Mouse (Mus musculus): ENCODE results near the gene Dbx1.
A peak's percentile ranks its signal among the peaks of the same experiment; 100 is the strongest.

Dbx1 gene

DNA sequence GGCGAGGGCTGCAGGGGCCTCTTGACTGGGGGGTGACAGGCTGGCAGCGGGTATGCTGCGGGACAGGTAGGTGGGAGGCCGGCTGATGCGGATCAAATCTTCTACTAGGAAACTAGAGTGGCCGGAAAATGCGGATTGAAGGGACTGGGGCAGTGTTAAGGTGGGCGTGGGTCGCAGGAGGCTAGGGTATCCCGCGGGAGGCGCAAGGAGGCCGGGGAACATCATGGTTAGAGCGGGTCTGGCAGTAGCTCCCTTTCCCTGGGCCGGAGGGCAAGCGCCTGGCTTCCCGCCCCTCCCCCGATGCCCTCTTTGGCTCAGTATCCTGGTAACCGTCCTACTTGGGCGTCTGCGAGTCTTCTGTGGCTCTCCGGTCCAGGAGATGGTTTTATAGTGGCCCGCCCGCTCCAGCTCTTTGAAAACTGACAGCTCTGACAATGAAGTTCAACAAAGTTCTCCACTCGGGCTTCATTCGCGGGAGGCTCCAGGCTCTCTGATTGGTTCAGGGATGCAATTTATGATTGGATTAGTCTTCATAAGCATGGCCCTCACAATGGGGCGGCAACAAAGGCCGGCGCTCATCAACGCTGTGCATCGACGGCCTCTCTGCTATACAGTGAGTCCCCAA is at the start of gene Dbx1:
Gene Dbx1 (minus strand): TSS at position 359 of the 625 bp plus-strand sequence.
- peak; percentile 13 for DNase-seq (ENCODE audit: low read depth)

DNA sequence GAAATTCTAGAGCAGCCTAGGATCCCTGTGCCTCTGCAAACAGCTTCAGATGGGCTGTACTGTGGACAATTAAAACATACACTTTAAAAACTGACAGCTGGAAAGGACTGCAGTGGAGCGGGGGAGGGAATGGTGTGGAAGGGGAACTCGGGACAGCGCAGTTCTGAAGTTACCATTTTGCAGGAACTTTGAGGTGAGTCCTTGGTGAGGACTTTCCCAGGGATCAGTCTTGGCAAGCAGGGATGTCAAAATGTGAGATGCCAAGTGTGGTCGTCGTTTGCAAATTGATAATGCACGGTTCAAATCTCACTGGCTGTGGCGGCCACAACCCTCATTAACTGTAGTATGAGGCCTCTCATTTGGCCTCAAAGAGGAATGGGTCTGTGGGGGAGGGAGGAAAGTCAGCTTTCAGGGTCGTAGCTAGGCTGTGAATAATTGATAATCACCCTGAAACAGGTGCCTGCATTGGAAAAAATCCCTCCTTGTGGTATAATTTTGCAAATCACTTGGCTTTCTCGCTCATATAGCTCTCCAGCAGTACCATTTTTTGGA is 42.3 kb upstream of the Dbx1 start:
- no peak for DNase-seq (ENCODE audit: low read depth)

DNA sequence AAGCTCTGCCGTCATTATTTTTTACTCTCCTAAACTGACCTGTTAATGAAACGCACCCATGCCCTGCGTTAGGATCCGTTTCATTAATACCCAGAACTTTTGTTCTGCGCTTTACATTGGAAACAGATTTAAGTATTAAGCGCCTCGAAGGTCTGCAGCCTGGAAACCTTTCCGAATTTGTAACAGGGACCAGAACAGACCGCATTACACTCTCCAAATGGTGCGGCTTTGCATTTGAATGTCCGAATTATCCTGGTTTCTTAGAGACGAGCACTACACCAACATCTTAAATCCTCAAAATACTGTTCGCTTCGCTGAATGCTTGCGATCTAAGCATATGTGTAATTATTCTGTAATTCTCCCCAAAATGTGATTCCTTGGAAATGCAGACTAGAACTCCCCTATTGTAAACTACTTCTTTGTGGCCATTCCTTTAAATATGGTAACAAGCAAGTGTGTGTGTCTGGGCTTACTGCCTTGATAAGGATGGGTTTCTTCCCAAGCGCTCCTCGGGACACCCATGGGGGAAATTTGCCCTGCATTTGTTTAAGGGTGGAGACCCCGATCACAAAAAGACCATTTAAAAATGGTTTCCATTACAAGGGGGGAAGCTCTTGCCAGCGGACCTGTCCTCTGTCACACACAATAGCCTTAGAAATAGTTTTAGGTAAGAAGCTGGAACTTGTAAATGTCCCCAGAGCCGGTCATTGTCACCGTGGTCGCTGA is 41.6 kb upstream of the Dbx1 start:
- DNase-seq (ENCODE audit: low read depth): no peak

DNA sequence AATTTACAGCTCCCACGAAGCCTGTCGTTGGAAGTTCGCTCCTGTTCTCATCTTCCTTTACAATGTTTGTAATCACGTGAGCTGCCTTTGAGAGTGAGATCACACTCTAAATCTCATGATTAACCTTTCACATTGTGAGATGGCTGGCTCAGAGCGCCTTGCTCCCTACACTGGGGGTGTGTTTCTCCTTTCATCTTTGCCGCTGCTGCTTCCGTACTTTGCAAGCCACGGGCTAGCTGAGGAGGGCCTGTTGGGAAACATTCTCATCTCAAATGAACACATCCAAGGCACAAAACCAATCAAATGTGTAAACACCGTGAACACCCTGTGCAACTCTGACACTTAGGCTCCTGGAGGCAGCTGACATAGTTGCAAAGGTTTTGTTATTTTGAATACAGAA is 40.5 kb upstream of the Dbx1 start:
- no peak for DNase-seq (ENCODE audit: low read depth)

DNA sequence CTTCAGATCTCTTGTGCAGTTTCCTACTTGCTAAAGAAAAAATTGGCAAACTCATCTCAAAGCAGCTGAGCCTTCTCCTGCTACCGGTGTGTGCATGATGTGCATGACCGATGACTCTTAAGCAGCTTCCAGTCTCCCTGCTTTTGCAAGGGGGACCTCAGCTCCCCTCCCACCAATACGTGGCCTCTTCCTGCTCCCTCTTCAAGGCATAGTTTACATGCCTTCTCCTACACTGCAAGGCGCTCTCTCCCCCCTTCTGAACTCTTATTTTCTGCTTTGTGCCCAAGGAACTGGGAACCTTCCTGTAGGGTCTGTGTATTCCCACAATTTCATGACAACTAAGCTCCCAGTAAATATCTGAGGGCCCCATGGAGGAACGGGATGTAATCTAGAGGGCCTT is 40.0 kb upstream of the Dbx1 start:
- DNase-seq (ENCODE audit: low read depth): no peak

DNA sequence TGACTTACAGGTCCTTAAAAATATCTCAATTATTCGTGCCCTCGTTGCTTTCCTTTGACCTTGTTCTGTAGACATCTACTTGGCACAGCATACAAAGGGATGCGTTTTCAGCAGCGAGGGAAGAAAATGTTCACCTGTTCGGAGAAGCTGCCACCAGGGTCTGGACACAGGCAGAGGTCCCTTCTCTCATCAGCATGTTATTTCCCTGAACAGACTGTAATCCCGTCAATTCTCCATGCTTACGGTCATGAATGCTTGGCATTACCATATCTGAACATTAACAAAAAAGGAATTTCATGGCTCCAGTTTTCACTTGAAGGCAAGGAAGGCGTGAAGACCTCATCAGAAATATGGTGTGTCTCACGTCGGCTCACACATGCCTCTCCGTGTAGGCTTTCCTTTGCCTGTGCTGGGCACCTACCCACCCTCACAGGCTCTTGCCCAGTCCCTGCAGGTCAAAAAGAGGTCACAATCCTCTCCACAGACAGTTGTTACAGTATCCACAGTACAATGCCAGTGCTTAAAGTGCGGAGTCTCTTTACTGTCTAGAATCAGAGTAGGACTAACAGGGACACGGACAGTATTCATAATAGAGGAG is 31.7 kb upstream of the Dbx1 start:
- no peak for DNase-seq (ENCODE audit: low read depth)

DNA sequence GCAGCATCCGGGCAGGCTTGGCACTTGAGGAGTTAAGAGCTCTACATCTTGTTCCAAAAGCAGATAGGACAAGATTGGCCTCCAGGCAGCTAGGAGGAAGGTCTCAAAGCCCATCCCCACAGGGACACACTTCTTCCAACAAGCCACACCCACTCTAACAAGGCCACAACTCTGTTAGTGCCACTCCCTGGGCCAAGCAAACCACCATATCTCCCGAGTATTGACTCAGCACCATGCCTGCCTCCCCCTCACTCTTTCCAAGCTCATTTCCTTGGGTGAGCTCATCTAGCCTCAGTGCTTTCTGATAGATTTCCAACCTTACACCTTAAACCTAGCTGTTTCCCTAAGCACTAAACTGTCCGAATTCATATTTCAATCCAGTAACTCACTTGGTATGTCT is 26.9 kb upstream of the Dbx1 start:
- no peak for DNase-seq (ENCODE audit: low read depth)

DNA sequence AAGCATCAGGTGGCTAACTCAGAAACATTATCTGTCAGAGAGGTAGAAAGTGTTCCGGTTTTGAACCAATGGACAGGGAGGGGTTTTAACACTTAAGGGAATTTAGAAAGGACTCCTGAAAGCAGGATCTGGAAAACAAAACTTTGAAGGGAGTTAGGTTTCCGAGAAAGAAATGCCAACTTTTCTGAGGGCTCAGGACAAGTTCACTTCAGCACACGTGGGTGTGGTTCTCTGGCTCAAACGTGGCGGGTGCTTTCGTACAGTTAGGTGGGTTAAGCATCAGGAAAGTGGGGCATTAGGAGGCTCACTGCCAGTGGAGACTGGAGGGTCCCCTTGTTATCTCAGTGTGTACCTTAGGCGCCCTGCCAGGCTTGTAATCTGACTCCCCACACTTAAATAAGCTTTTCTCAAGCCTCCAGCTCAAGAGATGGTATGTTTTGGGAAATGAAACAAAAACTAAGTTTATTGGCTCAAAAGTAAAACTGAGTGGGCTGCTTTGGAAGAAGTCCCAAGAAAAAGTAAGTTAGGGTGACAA is 25.9 kb upstream of the Dbx1 start:
- DNase-seq (ENCODE audit: low read depth): no peak

DNA sequence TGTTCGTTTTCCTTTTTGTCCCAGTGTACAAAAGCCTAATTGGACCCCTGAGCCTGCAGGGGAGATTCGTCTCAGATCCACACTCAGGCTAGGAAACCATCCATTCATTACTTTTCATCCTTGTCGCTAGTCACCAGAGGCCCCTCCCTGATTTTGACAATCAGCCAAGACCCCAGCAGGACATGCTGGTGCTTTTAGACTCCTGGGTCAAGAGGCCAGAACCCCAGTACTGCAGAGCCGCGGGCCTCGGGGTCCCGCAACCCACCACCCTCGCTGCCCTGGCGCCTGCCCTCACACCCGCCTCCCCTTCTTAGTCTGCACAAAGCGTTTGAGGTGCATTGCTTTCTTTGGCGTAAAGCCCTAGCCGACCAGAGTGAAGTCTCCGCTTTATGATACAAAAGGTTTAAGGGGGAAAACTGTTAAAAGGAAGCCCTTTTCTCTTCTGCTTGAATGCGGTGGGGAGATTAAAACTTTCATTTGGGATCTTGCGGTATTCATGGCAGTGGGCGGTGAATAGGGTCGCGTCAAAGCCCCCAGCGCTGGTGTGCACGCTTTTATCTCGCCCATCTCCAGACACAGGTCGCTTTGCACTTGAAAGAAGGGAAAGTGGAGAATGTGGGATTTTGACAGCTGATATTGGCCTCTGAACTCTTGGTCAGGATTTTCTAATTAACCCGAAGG is 25.3 kb upstream of the Dbx1 start:
- no peak for DNase-seq (ENCODE audit: low read depth)

DNA sequence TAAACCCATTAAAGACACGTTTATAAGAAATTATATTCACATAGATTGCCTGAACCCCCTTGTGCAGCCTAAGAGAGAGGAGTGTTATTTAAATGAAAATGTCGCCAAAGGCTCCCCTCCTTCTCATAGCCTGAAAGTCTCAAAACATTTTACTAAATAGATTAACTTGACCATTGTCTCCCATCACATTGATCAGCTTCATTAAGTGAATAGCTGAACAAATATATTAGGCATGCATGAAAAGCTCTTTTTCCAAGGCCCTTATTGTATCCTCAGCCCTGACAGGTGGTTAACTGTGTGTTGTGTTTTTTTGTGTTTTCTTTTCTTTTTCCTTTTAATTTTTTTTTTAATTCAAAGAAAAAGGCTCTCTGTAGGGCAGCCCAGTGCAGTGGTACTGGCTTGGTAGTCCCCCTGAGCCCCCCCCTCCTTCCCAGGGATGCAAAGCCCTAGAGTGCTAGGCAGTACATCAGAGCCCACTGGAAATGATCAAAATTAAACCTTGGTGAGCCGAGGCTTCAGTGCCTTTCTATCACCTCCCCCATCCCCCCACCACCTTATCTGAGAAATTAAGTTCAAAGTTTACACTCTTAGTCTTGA is 4.2 kb upstream of the Dbx1 start:
- DNase-seq (ENCODE audit: low read depth): no peak

DNA sequence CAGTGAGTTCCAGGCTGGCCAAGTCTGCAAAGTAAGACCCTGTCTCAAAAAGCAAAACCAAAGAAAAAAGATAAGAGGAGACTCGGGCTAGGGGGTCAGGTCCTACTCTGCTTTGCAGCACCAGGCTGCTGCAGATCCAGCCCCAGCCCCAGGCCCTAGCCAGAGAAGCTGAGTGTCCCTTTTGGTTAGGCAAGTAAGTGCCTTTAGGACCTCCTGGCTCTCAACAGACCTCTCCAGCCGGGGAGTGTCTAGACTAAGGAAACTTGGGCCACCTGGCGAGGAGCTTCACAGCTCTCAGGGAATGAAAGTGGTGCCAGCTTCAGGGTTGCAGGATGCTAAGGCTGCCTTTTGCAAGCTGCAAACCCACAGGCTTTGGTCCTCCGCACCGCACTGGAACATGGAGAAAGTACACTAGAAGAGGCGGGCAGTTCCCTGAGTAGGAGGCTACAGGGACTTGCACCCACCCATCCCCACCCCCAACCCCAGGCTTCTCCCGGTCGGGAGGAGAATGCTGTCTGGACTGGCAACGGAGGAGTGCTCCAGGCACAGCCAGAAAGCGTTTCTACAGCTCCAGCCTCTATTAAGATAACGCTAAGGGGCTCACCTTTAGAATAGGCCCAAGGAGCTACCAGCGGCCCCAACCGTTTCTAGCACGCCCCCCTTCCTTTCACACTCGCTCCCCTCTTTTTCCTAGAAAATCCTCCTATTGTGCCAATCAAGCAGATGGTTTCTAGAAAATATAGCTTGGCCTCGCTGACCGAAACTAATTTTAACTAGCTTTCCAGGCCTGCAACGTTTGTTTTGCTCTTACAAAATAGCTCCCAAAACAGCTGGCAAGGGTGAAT is 3.4 kb upstream of the Dbx1 start:
- DNase-seq (ENCODE audit: low read depth): no peak

DNA sequence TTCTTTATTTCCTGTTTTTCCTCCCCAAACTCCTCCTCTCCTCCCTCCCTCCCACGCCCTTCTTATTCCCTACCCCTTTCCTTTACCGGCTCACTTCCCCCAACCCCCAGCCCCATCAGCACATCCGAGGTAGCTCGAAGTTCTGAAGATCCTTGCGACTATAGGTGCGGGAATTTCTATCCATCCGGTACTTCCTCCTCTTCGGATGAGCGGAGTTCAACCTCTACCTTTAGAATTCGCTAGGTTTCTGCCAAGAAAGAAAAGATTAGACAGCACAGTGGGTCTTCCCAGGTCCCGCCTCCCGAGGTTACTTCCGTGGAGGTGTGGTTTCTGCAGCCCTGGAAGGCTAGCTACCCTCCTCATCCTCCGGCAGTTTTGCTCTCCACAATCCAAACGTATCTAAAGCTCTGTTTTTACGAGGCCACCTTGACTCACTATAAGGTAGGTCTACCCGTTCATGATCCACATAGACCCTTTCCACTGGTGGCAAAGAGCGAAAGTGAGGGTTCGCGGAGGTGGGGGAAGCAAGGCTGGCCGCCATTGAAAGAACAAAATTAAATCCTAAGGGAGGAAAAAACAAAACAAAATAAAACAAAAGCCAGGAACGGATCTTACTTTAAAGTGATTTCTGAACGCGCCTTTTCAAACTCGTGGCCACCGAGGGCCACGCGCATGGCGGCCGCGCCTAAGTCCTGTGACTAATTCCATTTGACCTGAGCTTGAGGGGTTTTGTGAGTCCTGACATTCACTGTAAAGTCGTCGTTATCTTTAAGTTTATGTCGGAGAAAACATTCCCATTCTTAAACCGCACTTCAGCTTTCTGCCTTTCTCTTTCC is 2.5 kb upstream of the Dbx1 start:
- DNase-seq (ENCODE audit: low read depth): no peak

DNA sequence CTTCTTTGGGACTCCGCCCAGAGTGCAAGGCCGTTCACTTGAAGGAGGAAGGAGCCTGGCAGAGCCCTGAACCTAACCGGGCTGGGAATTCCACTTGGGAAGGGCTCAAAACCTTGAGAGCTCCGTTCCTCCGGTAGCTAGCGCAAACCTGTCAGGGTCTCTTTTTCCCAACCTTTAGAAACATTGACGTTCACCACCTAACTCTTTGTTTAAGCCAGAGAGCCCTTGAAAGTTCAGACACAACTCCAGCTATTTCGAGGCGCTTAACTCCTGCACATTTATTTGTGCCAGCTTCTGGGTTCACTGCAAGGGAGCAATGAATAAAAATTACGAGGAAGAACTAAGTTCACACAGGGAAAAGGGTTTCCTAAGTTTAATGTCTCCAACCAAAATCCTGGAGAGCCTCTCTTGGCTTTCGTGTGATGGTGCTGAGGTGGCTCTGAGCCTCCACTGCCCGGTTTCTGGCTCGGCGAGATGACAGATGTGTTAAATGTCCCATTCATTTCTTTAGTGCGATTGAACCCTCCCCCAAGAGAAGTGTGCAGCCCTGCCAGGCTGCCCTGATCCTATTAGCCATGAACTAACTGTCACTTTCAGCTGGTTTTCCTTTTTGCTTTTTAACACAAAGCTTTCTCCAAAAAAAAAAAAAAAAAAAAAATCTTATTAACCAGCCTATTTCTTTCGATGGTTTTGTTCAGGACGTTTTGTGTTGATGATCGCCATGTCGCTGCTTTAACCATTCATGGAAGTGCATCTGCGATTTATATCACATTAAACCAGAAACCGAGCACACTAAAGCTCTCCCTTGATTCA is 1.4 kb upstream of the Dbx1 start:
- peak; percentile 15 for DNase-seq (ENCODE audit: low read depth)

DNA sequence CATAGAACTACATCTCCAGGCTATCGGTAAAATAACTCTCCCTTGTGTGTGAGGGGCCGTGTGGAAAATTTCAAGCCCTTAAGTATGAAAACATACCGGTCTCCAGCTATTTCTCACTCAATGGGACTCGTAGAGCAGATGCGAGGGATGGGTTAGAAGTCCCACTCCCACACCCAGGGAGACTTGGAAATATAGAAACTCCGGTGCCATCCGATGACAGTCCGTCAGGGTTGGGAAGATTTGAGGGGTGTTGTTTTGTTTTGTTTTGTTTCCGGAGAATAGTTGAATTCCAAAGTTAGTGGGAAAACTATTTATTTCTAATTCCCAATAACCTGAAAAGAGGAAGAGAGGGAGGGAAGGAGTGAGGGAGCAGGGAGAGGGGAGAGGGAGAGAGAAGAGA is 632 bp upstream of the Dbx1 start:
- DNase-seq (ENCODE audit: low read depth): no peak

DNA sequence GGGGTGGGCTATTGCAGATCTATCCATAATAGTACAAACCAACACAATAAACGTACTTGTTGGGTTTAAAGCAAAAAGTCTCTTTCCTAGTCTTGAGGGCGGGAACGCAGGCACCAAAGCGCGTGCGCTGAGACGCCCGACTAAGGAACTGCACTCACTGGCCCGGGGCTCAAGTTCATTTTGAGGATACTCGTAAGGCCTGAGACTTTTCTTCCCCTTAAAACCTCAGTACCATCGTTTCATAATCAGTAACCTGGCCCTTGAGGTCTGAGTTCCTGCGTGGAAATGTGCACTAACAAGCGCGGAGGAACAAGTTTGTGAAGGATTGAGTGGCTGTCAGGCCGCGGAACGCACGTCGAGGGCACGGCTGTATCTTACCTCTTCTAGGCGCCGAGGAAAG is 678 bp downstream of the Dbx1 start:
- peak; percentile 37 for DNase-seq (ENCODE audit: low read depth)

DNA sequence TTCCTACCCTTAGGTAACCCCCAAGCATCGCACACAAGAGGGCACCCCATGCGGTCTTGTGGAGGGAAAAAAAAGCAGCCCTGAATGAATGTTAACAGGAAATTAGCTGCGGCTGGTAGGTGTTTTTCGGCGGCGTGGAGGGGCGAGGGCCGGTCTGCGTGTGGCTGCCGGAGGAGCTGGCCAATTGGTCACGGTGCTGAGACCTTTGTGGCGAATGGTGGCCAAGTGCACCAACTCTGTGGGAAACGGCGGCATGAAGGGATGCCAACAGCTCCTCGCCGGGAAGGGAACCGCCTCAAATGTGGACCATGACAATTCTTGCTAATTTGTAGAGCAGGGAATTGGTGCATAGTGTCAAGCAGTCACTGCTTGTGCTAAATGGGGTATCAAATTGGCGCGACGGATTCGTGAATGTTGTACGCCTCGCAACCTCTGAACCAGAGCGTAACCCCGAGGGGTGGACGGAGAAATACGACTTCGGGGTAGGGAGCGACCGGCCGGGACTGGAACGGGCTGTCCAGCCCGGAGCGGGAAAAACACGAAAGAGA is 1.5 kb downstream of the Dbx1 start:
- DNase-seq (ENCODE audit: low read depth): peak; percentile 56

DNA sequence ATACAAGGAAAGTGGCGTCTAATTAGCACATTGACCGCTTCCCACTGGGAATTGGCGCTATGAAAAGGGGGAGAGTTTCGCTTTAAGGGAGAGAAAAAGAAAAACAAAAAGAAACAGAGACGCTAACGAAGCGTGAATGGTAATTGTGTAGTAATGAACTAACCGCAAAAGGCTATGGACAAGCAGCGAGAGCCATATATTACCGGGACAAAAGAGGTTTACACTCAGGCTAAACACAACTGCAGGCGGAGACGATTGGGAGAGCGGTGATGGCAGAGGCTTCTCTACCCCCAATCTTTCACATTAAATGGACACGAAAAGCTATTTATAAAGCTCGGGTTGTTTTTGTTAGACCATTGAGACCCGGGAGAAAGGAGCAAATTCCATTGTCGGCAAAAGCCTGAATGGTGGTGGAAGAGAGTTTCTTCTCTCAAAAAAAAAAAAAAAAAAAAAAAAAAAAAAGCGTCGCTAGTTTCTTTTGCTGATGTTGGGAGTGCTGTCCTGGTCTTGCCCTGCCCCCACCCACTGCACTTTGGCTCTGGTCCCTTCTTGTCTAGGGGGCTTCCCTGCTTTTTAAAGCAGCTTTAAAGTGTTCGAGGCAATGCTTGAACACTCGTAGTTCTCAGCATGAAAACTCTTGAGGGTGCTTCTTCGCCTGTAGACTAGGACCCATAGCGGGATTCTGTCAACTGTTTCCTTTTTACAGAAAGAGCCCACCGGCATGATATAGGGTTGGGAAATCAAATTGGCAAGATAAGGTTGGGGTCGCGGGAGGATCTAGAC is 2.2 kb downstream of the Dbx1 start:
- DNase-seq (ENCODE audit: low read depth): peak; percentile 35

DNA sequence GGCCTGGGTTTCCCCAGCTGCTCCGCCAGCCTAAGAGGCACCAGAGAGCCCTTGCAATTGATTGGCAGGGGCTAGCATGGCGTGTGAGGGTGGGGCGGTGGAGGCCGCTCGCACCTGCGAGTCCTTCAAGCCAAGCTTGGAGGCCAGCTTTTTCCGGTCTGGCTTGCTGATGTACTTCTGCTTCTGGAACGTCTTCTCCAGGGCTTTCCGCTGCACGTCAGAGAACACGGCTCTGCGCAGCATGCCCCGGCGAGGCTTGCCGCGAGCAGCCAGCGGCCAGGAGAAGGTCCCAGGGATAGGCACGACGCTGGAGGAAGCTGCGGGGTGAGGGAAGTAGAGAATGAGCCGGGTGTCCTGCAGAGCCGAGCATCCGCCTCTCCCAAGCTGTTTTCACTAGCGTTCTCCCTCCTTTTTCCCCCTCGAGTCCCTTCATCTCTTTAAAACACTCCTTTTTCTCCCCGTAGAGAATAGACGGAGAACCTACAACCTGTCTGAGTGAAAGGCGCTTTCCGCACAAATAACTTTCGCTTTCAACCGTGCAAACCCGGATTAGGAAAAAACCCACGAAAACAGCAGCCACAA is 3.2 kb downstream of the Dbx1 start:
- peak; percentile 71 for DNase-seq (ENCODE audit: low read depth)
